Mouse (Mus musculus) spleen, postnatal 36 days (tissue): ENCODE data around the gene Srek1.
A peak's percentile ranks its signal among the peaks of the same experiment; 100 is the strongest.

Experiments used
- DNase-seq, 2 experiments: peaks; one replicate each; pipeline ENCODE4 v3.0.0; 2022; ENCODE audit warnings: low spot score in 2 of 2, mixed read lengths in 1 of 2

The Srek1 gene

DNA sequence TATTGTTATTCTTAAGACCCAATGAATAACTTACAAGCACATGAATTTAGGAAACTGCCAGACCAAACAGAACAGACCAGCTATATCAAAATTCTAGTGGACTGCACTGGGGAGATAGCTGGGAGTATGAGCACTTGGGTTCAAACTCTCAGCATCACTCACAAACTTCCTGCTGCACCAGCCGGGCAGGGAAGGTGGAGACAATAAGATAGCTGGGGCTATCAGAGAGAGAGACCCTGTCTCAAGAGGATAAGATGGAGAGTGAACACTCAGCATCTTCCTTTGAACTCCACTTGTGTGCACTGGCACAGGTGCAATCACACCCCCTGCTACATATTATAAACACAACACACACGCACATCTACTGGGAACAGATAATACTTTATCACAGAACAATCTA, 47.5 kb downstream of the Srek1 start:
- DNase-seq, result no peak

DNA sequence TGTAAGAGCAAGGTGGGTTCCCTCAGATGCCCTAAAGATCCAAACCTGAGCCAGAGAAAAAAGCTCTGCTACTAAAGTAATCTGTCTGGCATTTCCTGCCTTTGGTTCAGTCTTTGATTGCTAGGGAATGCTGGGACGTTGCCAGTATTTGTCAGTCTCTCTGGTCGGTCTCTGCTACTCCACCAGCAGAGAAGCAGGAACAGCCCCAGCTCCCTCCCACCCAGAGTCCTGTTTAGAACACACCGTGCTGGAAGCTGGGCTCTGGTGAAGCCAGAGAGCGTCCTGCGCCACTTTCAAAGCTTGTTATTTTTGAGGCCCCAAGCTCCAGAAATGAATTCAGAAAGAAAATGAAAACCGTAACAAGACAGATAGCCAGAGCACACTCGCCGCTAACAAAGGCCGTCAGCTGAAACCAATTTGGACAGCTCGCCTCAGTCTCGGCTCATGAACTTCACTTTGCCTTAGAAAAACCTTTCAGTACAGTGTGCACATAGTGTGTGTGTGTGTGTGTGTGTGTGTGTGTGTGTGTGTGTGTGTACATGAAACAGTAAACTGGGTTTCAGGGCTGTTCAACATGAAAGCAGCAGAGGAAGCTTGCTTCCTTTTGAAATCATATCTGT, 62.9 kb downstream of the Srek1 start:
- DNase-seq, result no peak

DNA sequence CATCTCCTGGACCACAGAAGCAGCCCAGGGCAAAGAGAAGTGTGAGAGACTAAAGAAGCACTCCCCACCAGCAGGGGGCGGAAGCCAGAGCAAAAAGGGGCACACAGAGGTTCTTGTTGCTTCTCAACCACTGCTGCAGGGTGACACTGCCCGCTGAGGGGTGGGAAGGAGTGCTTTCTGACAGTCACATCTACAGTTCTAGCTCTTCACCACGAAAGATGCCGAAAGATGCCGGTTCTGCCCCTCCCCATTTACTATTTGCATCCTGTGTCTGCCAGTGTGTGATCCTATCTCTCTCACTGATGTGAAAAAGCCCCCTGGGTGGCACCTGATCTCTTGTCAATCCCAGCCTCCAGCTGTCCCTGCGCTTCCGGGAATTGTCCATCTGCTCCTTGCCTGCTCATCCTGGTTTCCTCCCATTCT, 64.0 kb downstream of the Srek1 start:
- peak; percentile 10 to 18 for DNase-seq

DNA sequence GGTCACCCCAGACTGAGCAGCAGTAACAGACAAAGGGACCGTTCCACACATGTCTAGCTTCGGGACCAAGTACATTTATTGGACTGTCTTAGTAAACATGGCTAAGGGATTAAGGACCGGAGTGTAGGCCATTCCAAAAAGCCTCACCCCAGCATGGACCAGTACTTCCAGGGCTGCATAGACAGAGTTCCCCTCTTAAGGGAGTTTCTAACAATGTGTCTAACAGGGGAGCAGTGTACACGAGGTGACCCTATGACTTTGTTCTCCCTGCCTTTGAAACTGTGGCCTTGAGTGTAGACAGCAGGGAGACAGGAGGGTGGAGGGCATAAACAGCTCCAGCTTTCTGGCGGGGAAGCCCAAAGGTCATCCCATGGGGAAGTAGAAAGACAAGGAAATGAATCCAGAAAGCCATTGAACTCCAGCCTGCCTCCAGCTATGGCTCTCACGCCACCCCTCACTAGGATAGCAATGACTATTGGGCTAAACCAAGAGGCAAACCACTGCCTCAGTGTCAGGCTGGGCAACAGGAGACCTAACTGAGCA, 68.9 kb downstream of the Srek1 start:
- DNase-seq, result no peak

DNA sequence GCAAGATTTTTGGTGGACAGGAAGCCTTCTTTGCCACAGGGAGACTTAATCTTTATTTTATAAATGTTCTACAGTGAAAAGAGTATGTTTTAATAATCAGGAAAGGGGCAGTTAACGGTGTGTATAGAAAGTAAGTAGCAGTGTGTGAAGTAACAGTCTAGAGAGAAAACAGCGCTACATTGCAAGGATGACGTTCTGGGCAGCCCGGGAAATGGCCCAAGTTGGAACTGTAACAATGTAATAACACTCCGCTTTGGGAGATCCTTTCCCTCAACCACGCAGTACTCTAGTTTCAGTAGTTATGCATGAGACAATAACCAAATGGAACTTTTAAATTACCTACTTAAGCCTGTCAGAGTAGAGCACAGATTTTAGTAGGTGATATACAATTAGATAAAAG, 70.6 kb downstream of the Srek1 start:
- DNase-seq, result no peak

DNA sequence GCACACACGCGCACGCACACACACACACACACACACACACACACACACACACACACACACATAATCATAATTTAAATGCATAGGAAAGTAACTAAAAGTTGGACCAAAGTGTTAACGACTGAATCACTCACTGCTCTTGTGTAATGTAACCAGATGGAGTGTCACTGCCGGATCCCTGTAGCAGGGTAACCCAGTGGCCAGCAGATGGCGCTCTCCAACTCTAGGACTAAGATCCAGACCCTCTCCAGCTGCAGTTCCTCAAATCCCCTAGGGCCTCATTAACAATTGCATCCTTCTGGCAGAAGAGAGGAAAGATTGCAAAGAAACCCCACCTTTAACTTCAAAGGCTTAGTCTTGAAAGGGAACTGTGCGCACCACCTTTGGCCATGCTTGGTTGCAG, 71.0 kb downstream of the Srek1 start:
- DNase-seq, result peak; percentile 18 to 27

DNA sequence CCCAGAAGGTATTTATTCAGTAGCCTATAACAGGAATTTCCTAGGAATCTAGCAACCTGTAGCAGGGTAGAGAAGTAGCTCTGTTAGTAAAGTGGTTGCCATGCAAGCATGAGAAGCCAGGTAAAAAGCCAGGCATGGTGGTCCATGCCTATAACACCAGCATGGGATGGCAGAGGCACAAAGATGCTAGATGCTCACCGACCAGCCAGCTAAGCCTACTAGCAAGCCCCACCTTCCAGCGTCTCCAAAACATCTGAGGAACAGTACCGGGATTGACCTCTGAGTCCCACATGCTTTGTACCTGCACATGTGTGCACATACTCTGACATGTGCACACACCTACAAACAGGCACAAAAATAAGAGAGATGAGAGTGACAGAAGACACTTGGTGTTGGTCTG, 72.1 kb downstream of the Srek1 start:
- DNase-seq, result no peak

DNA sequence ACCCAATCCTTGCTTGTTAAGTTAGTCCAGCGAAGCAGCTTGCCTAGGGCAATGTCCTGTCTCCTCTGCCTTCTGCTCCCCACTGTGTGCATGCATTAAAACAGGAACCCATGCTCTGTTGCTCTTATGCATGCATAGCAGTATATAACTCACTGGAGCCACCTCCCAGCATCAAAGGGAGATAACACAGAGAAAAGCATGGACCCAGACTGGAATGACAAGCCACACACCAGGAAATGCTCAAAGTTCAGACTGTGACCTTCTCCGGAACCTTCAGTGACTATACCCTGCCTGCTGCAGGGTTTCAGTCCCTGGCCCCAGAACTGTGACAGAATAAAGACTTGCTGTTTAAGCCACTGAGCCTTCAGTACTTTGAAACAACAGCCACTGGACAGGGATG, 73.7 kb downstream of the Srek1 start:
- no peak for DNase-seq

DNA sequence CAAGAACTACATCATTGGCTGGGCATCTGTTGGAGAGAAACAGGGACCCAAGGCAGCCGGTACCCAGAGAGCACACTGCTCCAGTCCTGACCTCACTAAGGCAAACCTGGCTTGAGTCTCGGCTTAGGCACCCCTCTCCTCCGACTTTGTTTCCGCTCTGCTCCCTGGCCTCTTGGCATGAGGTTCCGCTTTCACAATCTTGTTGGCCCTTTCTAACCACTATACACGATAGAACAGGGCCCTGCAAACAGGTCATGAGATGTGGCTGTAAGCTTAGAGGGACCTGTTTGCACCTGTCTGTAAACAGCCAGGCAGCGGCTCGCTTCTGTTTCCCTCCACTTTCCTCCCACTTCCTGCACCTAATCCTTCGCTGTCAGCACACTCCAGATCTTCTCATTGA, 76.4 kb downstream of the Srek1 start:
- DNase-seq, result no peak

DNA sequence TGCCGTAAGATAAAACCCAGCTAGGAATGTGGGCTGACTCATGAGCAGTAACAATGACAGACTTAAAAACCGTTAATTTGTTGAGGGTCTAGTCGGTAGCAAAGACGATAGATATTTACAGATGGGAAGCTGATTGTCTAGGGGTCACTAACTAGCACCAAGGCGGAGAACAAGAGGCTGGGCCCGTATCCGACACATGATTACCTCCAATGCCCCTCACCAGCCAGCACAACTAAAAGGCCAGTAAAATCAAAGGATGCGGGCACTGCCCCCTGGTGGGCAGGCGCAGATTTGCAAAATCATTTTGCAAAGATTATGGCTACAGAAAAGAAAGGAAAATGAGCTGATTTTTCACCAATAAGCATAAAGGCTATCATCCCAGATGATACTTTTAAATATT, 78.2 kb downstream of the Srek1 start:
- peak in 1 of 2 experiments; percentile 12 for DNase-seq

DNA sequence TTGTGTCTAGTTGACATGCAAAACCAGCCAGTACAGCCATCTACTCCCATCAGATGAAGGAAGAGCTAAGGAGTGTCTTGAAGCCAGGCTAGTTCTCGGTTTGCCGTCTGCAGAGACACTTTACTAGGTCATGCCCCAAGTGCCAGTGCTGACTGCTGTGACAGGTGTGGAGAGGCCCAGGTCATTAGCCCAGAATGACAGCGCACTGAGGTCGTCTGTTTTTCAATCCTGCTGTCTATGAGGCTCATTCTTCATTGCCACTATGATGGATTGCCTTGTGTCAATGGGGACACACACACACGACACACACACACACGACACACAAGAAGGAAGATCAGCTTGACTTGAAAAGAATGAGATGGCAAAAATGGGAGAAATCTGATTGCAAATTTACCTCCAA, 79.0 kb downstream of the Srek1 start:
- no peak for DNase-seq
